Mouse (Mus musculus) limb, embryonic 13.5 days (tissue): Measurements from ENCODE around the gene Glb1l. TPM values are rescaled to one million over a fixed set of nuclear protein-coding genes. Genes with fewer than 3 reads are reported as not detected.

Source experiments
- ATAC-seq: fragments of 200-750 bp; cut with Nextera tagmentation; 2 replicates; pipeline ENCODE4 v1.8.0; 2017; ENCODE audit warnings: low read depth, moderate number of reproducible peaks, moderate TSS enrichment; ENCODE audit not compliant: low FRiP score
- H3K27ac ChIP-seq: fragments of 300-500 bp; sonication (generic); 2 replicates; pipeline ENCODE4 v1.5.1; 2015; ENCODE audit warnings: inconsistent platforms, mild to moderate bottlenecking, moderate library complexity
- H3K27me3 ChIP-seq: fragments of 300-500 bp; sonication (generic); 2 replicates; pipeline ENCODE4 v1.6.1; 2015; ENCODE audit warnings: mild to moderate bottlenecking, inconsistent platforms
- H3K36me3 ChIP-seq: fragments of 300-500 bp; sonication (generic); 2 replicates; pipeline ENCODE4 v1.6.1; 2015; ENCODE audit warnings: inconsistent platforms, mild to moderate bottlenecking, moderate library complexity
- H3K4me1 ChIP-seq: fragments of 300-500 bp; sonication (generic); 2 replicates; pipeline ENCODE4 v1.6.1; 2015; ENCODE audit warnings: inconsistent platforms
- H3K4me2 ChIP-seq: fragments of 300-500 bp; sonication (generic); replicated peaks from 2 replicates; pipeline ENCODE4 v1.6.1; 2015; ENCODE audit warnings: inconsistent platforms, mild to moderate bottlenecking, moderate library complexity
- H3K4me3 ChIP-seq: fragments of 300-500 bp; sonication (generic); 2 replicates; pipeline ENCODE4 v1.5.1; 2015; ENCODE audit warnings: moderate library complexity, mild to moderate bottlenecking, inconsistent platforms
- H3K9ac ChIP-seq: fragments of 300-500 bp; sonication (generic); 2 replicates; pipeline ENCODE4 v1.6.1; 2015; ENCODE audit warnings: mild to moderate bottlenecking, inconsistent platforms
- H3K9me3 ChIP-seq: fragments of 300-500 bp; sonication (generic); 2 replicates; pipeline ENCODE4 v1.6.1; 2016; ENCODE audit warnings: inconsistent platforms
- WGBS: fragments of 180-500 bp; shearing (Covaris S2); methylation state at CpG from one replicate; pipeline ENCODE4 v1.1.7; 2015; 5-methylcytosine and 5-hydroxymethylcytosine counted together
- polyA plus RNA-seq: library from polyadenylated mRNA; unstranded; fragments of >200 nt; fragmentation: Nextera tagmentation; extraction: Ambion mirVana; gene quantifications from 2 replicates; pipeline ENCODE4 v1.2.1, GENCODE M21; 2015

Gene Glb1l
- 20.4 and 23.5 TPM in 2 replicates for polyA plus RNA-seq

GRCm38 (mm10) chr1:75210136-75211087, at the start of gene Glb1l, which contains the start of gene Stk16:
Glb1l (minus strand) TSS chr1:75210813.
Stk16 (plus strand) TSS chr1:75210838.
- Histone ChIP-seq H3K27me3 (peaks cover 4% of the 10 kb centered on the region), H3K9ac (peak within 1 kb of the TSS; percentile 95), H3K4me1 (peaks cover 32% of the 10 kb centered on the region), H3K36me3 (peaks cover 35% of the 10 kb centered on the region), H3K27ac (no peak within 1 kb of the TSS), H3K4me2 (peak within 1 kb of the TSS; percentile 97), H3K9me3 (no peaks in the 10 kb centered on the region), H3K4me3 (peak within 1 kb of the TSS; percentile 95)
- 6% methylated on average over 42 of the region's 42 CpGs for WGBS
- peak; percentile 95 for ATAC-seq

GRCm38 (mm10) chr1:75255516-75256046, 45.0 kb upstream of the Glb1l start:
- peaks cover 25% of the 10 kb centered on the region for H3K27me3 ChIP-seq
- ATAC-seq: no peak
- H3K9me3 ChIP-seq: no peaks in the 10 kb centered on the region
- H3K4me1 ChIP-seq: peaks cover 8% of the 10 kb centered on the region
- no peak overlapping the region for H3K4me2 ChIP-seq
- H3K9ac ChIP-seq: no peak overlapping the region
- H3K27ac ChIP-seq: no peak overlapping the region
- H3K36me3 ChIP-seq: no peaks in the 10 kb centered on the region
- no peak overlapping the region for H3K4me3 ChIP-seq
- WGBS: 65% methylated on average over 10 of the region's 10 CpGs

- Histone ChIP-seq H3K27me3 (peaks cover 21% of the 10 kb centered on the region), H3K36me3 (no peaks in the 10 kb centered on the region), H3K4me1 (peaks cover 8% of the 10 kb centered on the region), H3K9ac (no peak overlapping the region), H3K4me3 (no peak overlapping the region), H3K4me2 (no peak overlapping the region), H3K27ac (no peak overlapping the region), H3K9me3 (no peaks in the 10 kb centered on the region)
- ATAC-seq: no peak
- 82% methylated on average over 8 of the region's 8 CpGs for WGBS
Measured at GRCm38 (mm10) chr1:75254625-75255013, 44.0 kb upstream of the Glb1l start.

- no peak overlapping the region for H3K4me2 ChIP-seq
- no peak overlapping the region for H3K4me3 ChIP-seq
- 62% methylated on average over 16 of the region's 16 CpGs for WGBS
- peaks cover 21% of the 10 kb centered on the region for H3K27me3 ChIP-seq
- H3K9me3 ChIP-seq: no peaks in the 10 kb centered on the region
- peaks cover 8% of the 10 kb centered on the region for H3K4me1 ChIP-seq
- H3K27ac ChIP-seq: no peak overlapping the region
- no peaks in the 10 kb centered on the region for H3K36me3 ChIP-seq
- H3K9ac ChIP-seq: no peak overlapping the region
- ATAC-seq: no peak
Measured at GRCm38 (mm10) chr1:75253849-75254624, 43.4 kb upstream of the Glb1l start.

GRCm38 (mm10) chr1:75253029-75253428, 42.4 kb upstream of the Glb1l start:
- H3K9me3 ChIP-seq: no peaks in the 10 kb centered on the region
- H3K27me3 ChIP-seq: peaks cover 17% of the 10 kb centered on the region
- no peak overlapping the region for H3K4me3 ChIP-seq
- 69% methylated on average over 16 of the region's 16 CpGs for WGBS
- no peaks in the 10 kb centered on the region for H3K36me3 ChIP-seq
- no peak for ATAC-seq
- no peak overlapping the region for H3K4me2 ChIP-seq
- H3K27ac ChIP-seq: no peak overlapping the region
- H3K9ac ChIP-seq: peak overlapping the region; percentile 19; the same call in 1 of the 2 replicates
- peaks cover 13% of the 10 kb centered on the region for H3K4me1 ChIP-seq

GRCm38 (mm10) chr1:75252308-75252707, 41.7 kb upstream of the Glb1l start:
- Histone ChIP-seq H3K9me3 (no peaks in the 10 kb centered on the region), H3K27ac (no peak overlapping the region), H3K36me3 (no peaks in the 10 kb centered on the region), H3K4me1 (peaks cover 18% of the 10 kb centered on the region), H3K4me2 (no peak overlapping the region), H3K27me3 (peaks cover 13% of the 10 kb centered on the region), H3K4me3 (no peak overlapping the region), H3K9ac (0 out of 2 replicates have a peak overlapping the region, but pooled peaks have one; percentile 19)
- WGBS: 64% methylated on average over 13 of the region's 13 CpGs
- ATAC-seq: no peak

GRCm38 (mm10) chr1:75251112-75251970, 40.7 kb upstream of the Glb1l start:
- Histone ChIP-seq H3K9ac (0 out of 2 replicates have a peak overlapping the region, but pooled peaks have one; percentile 43), H3K27ac (no peak overlapping the region), H3K4me1 (peaks cover 18% of the 10 kb centered on the region), H3K9me3 (no peaks in the 10 kb centered on the region), H3K27me3 (peaks cover 10% of the 10 kb centered on the region; the same call in 1 of the 2 replicates), H3K4me3 (peak overlapping the region; percentile 26), H3K36me3 (no peaks in the 10 kb centered on the region), H3K4me2 (peak overlapping the region; percentile 58)
- WGBS: 1% methylated on average over 19 of the region's 22 CpGs
- ATAC-seq: peak; percentile 25; the same call in 1 of the 2 replicates

GRCm38 (mm10) chr1:75250498-75250897, 39.9 kb upstream of the Glb1l start:
- no peaks in the 10 kb centered on the region for H3K9me3 ChIP-seq
- no peak overlapping the region for H3K27ac ChIP-seq
- H3K4me2 ChIP-seq: no peak overlapping the region
- peaks cover 10% of the 10 kb centered on the region; the same call in 1 of the 2 replicates for H3K27me3 ChIP-seq
- no peak overlapping the region for H3K9ac ChIP-seq
- H3K4me1 ChIP-seq: peaks cover 18% of the 10 kb centered on the region
- no peak overlapping the region for H3K4me3 ChIP-seq
- no peaks in the 10 kb centered on the region; the same call in 1 of the 2 replicates for H3K36me3 ChIP-seq
- no peak for ATAC-seq
- WGBS: 35% methylated on average over 3 of the region's 3 CpGs

- Histone ChIP-seq H3K27me3 (peaks cover 10% of the 10 kb centered on the region; the same call in 1 of the 2 replicates), H3K36me3 (peaks cover 13% of the 10 kb centered on the region), H3K4me2 (no peak overlapping the region), H3K4me3 (no peak overlapping the region), H3K4me1 (peaks cover 18% of the 10 kb centered on the region), H3K9ac (peak overlapping the region; percentile 13), H3K9me3 (no peaks in the 10 kb centered on the region), H3K27ac (no peak overlapping the region; the same call in 1 of the 2 replicates)
- ATAC-seq: no peak
- 49% methylated on average over 9 of the region's 9 CpGs for WGBS
Measured at GRCm38 (mm10) chr1:75248041-75248772, 37.6 kb upstream of the Glb1l start.

- H3K9ac ChIP-seq: 0 out of 2 replicates have a peak overlapping the region, but pooled peaks have one; percentile 13
- peaks cover 18% of the 10 kb centered on the region for H3K4me1 ChIP-seq
- H3K4me2 ChIP-seq: no peak overlapping the region
- H3K36me3 ChIP-seq: peaks cover 18% of the 10 kb centered on the region
- no peak overlapping the region for H3K27ac ChIP-seq
- no peak for ATAC-seq
- no peaks in the 10 kb centered on the region for H3K9me3 ChIP-seq
- whole genome bisulfite sequencing: 78% methylated on average over 16 of the region's 16 CpGs
- no peak overlapping the region for H3K4me3 ChIP-seq
- peaks cover 3% of the 10 kb centered on the region; the same call in 1 of the 2 replicates for H3K27me3 ChIP-seq
Measured at GRCm38 (mm10) chr1:75247071-75247930, 36.7 kb upstream of the Glb1l start.
